Mouse (Mus musculus): ENCODE results near the gene Ssxb2. TPM values are rescaled to one million over a fixed set of nuclear protein-coding genes. Genes with fewer than 3 reads are reported as not detected.
"Not testable (repeated sequence)": the region's sequence is repeated elsewhere in the genome, so short reads cannot be mapped to it uniquely, and the experiment has no call there.

The Ssxb2 gene
- not detected in 2 replicates for polyA plus RNA-seq (2016; fragmentation: Nextera tagmentation; extraction: Ambion mirVana)

DNA sequence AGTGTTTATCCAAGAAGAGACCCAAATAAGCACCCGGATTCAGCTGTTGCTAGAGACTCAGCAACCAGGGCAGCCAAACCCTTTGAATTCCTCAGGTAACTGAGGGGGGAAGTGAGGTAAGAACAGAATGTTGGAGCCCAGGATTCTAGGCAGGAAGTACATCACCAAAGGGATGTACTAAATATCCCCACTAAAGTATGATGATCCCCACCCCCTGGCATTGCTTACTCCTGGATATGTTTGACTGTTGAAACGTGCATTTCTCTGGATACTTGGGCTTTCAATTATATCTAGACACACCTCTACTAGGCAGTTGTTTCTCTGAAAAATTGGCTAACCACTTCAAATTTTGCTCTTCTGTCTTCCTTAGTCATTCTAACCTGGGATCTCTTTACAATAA is at the start of gene Ssxb2:
Gene Ssxb2 (minus strand): TSS at position 101 of the 400 bp plus-strand sequence.
- H3K27ac ChIP-seq; H3K36me3 ChIP-seq; H3K9me3 ChIP-seq (replicated peaks); H3K4me3 ChIP-seq; ATAC-seq; H3K27me3 ChIP-seq (replicated peaks); H3K4me1 ChIP-seq; H3K4me2 ChIP-seq; H3K9ac ChIP-seq: not testable (repeated sequence)
- WGBS (ENCODE audit: insufficient replicate concordance): 45% methylated on average over 2 of the region's 2 CpGs

DNA sequence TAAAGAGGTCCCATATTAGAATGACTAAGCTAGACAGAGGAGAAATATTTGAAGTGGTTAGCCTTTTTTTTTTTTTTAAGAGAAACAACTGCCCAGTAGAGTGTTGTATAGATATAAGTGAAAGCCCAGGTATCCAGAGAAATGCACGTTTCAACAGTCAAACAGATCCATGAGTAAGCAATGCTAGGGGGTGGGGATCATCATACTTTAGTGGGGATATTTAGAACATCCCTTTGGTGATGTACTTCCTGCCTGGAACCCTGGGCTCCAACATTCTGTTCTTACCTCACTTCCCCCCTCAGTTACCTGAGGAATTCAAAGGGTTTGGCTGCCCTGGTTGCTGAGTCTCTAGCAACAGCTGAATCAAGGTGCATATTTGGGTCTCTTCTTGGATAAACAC is 48.5 kb downstream of the Ssxb2 start, which contains the start of gene Ssxb1:
Gene Ssxb1 (plus strand): TSS at position 301 of the 400 bp plus-strand sequence.
- not testable (repeated sequence) for H3K36me3 ChIP-seq; H3K4me1 ChIP-seq; H3K27ac ChIP-seq; H3K4me2 ChIP-seq; H3K27me3 ChIP-seq (replicated peaks); H3K9ac ChIP-seq; ATAC-seq; H3K4me3 ChIP-seq; H3K9me3 ChIP-seq (replicated peaks)
- WGBS (ENCODE audit: insufficient replicate concordance): 24% methylated on average over 1 of the region's 1 CpGs

Other genes with a start within 250 kb of the Ssxb2 start
- 42.2 and 42.6 TPM in 2 replicates for gene Ftsj1, start 209.3 kb downstream of the Ssxb2 start, polyA plus RNA-seq (2016; fragmentation: Nextera tagmentation; extraction: Ambion mirVana)
- 75.0 and 77.7 TPM in 2 replicates for gene Slc38a5, start 190.6 kb downstream of the Ssxb2 start, polyA plus RNA-seq (2016; fragmentation: Nextera tagmentation; extraction: Ambion mirVana)
- not detected in 2 replicates for gene Ssxb10, start 134.3 kb downstream of the Ssxb2 start, polyA plus RNA-seq (2016; fragmentation: Nextera tagmentation; extraction: Ambion mirVana)
- not detected in 2 replicates for gene Ssxb9, start 94.7 kb downstream of the Ssxb2 start, polyA plus RNA-seq (2016; fragmentation: Nextera tagmentation; extraction: Ambion mirVana)
- gene Ssxb1, start 48.4 kb downstream of the Ssxb2 start, polyA plus RNA-seq (2016; fragmentation: Nextera tagmentation; extraction: Ambion mirVana): not detected in 2 replicates
- gene Gm14459, start 63.2 kb upstream of the Ssxb2 start, polyA plus RNA-seq (2016; fragmentation: Nextera tagmentation; extraction: Ambion mirVana): not detected in 2 replicates
- gene Ssxb6, start 86.5 kb upstream of the Ssxb2 start, polyA plus RNA-seq (2016; fragmentation: Nextera tagmentation; extraction: Ambion mirVana): not detected in 2 replicates
- gene Ssxb3, start 130.1 kb upstream of the Ssxb2 start, polyA plus RNA-seq (2016; fragmentation: Nextera tagmentation; extraction: Ambion mirVana): not detected in 2 replicates
- gene Ssxb8, start 229.1 kb upstream of the Ssxb2 start, polyA plus RNA-seq (2016; fragmentation: Nextera tagmentation; extraction: Ambion mirVana): not detected in 2 replicates